Mouse (Mus musculus): Measurements from ENCODE around the gene Klk1b8.
"Not testable (repeated sequence)": the region's sequence is repeated elsewhere in the genome, so short reads cannot be mapped to it uniquely, and the experiment has no call there.

The Klk1b8 gene

DNA sequence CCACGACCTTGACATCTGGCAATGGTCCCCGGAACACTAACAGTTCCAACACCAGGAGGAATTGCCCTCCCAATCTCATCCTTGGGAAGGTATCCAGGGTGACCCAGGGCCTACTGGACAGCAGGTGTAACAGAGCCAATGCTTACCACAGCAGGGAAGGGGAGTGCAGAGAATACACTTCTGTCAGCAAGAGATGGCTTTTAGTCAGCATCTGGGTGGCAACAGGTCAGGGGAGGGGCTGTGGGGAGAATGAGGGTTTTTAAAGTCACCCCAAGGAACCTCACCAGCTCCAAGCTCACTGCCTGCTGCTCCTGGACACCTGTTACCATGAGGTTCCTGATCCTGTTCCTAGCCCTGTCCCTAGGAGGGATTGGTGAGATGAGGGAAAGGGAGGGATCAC is at the start of gene Klk1b8:
Gene Klk1b8 (plus strand): TSS at position 301 of the 400 bp plus-strand sequence.
- DNase-seq, result no peak

DNA sequence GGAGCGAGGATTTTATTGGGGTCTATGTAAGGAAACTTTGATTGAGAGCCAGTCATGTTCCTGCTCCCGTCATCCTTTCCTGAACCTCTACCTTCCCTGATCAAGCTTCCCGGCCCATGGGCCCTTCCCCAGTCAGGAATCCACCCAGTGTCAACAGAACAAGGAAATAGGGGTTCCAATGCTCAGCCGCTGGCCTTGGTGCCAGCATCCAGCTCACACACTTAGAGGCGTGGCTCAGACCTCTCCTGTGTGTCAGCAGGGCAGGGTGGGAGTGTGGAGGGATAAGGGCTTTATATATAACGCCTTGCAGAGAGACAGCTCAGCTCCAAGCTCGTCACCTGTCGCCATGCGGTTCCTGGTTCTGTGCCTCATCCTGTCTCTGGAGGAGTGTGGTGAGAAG is 35.6 kb upstream of the Klk1b8 start:
- no peak for DNase-seq

DNA sequence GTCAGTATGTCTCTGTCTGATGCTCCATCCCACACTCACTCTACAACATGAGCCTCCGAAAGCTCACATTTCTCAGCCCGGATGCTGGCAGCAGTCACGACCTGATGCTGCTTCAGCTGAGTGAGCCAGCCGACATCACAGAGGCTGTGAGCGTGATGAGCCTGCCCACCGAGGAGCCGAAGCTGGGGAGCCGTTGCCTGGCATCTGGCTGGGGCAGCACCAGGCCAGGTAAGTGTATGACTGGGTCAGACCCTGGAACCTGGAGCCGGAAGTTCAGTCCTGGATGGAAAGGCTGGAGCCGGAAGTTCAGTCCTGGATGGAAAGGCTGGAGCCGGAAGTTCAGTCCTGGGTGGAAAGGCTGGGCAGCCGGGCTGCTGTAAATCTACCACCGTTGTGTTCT is 32.0 kb upstream of the Klk1b8 start:
- DNase-seq, result no peak

DNA sequence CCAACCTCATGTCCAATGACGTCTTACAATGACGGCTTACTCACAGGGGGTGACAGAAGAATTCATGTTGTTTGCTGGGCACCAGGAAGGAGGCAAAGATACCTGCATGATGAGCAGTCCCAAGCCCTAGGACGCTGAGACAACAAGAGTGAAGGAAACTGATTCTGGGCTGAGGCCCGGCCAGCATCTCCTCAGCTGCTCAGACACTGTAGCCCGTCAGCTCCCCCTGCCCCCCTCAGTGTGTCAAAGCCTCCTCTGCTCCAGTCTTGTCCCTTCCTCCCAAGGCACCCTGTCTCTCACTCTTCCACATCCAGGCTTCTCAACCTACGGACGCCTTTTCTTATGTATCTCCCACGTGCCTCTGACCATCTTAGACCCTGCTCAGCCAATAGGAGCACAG is 31.6 kb upstream of the Klk1b8 start:
- no peak for DNase-seq

DNA sequence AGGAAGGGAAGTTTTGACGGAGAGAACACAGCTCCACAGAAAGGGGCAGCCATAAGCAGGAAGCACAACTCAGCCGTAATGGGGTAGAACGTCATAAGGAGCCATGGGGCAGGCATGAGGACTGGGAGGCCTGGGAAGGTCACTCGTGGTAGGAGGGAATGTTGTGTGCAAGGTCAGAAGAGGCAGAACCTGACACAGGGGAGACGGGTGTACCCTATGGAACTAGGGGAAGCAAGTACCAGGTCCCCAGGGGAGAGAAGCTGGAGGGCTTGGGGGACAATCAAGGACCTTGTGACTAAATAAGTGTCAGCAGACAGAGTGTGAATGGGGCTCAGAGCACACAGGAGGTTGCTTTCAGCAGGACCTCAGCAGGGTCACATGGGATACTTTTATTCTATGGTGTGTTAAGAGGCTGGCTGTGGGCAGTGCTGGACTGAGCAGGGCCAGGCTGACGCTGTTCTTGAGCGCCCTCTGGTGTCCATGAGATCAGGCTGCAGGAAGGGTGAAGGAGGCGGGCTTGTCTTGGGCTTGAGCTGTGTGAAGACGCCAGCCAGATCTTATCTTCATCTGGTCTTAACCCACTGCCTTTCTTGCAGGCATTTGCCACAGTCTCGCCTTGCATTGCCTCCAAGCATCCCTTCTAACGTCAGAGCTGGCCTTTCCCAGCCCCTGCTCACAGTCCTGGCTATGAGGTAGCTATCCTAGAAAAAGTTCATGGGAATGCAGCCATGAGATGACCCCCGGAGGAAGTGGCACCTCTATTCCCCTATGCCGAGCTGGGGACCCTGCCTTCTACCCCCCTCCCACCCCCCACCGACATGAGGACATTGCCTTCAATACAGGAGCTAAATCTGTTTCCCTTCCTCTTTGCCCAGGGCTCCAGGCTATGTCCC is 30.7 kb upstream of the Klk1b8 start:
- peak; percentile 70 for DNase-seq

DNA sequence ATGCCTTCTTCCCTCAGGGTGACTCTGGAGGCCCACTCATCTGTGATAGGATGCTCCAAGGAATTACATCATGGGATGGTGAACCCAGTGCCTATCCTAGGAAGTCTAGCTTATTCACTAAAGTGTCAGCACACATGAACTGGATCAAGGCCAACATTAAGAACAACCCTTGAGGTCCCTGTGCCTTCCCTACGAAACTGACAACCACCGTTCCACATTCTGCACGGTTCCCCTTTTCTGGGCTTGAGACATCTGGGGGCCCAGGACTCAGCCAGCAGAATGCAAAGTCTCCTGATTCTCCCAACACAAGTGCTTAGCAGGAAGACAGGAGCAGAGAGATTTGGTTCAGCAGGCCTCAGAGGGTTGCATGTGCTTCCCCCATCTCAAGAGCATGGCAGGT is 29.9 kb upstream of the Klk1b8 start:
- no peak for DNase-seq

DNA sequence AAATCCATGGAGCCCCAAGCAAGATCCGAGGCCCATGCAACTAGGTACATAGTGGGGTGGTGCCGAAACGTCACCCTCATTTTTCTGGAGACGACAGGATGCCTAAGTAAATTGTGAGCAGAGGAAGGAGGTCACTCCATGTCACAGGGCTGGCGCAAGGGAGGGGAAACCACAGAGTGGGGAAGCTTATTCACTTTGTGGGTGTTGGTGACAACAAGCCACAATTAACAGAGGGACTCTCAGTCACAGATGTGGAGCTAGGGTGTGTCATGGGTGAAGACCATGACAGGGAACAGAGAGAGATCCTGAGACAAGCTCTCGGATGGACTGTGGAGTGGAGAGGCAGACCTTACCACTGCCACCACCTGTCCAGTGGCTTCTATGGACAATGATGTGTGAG is 29.4 kb upstream of the Klk1b8 start:
- DNase-seq, result no peak

DNA sequence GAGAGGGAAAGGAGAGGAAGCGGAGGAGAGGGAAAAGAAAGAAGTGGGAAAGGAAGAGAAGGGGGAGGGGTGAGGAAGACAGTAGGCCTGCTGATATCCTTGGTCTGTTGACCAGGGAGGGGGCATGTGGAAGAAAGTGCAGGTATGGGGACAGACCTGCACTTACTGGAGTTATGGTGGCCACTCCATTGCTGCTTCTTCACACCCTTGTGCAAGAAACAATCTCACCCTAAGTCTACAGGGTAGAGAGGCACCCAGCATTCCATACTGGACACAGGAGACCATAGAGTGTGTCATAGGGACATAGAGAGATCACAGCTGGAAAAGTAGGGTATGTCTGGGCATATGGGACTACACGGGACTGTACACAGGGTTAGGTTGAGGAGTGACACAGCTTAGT is 28.5 kb upstream of the Klk1b8 start:
- DNase-seq, result no peak

DNA sequence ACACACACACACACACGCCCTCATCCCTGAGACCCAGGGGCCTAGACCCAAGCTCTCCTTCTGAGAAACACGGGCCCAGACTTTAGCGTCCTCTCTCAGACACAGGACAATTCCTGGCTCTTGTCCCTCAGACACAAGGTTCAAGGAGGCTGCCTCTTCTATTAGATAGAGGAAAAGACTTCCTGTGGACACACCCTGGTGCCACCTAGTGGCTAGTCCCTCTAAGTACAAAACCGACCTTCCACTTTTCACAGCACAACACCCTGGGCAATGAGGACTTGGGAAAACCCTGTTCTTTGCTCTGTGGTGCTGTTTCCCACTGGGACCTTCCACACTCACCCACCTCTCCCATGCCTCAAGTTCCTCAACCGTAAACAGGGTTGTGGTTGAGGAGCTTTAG is 24.5 kb upstream of the Klk1b8 start:
- DNase-seq, result no peak

DNA sequence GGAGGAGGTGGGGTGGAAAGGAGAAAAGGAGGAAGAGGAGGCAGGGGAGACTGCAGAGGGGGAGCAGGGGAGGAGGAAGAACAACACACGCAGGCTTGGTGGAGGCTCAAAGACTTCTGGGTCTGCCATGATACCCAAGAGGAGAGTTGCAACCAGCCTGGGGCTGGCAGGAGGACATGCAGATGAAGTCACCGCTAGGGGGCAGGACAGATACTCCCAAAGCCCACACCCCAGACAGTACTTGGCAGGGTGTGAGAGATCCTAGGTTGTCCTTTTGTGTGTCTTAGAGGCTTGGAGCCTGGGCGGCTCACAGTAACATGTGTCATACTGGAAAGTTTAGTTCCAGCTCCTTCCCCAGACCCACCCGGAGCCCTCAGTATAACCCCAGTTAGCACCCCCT is 21.9 kb upstream of the Klk1b8 start:
- peak; percentile 13 for DNase-seq

DNA sequence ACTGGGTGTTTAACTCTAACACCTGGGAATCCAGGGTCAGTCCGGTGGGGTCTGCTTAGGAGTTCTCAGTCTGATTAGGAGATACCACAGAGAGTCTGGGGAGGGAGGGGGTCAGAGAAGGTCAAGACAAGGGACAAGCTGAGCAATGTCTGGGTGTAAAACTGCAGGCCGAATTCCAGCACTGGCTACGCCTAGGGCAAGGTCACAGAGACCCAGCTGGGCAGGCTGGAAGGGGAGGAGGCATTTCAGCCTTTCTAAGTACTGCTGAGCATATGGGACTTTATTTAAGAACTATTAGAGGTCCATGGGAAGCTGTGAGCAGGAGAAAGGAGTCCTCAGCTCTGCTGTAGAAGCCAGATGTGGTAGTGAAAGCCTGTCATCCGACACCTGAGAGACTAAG is 18.1 kb upstream of the Klk1b8 start:
- no peak for DNase-seq

DNA sequence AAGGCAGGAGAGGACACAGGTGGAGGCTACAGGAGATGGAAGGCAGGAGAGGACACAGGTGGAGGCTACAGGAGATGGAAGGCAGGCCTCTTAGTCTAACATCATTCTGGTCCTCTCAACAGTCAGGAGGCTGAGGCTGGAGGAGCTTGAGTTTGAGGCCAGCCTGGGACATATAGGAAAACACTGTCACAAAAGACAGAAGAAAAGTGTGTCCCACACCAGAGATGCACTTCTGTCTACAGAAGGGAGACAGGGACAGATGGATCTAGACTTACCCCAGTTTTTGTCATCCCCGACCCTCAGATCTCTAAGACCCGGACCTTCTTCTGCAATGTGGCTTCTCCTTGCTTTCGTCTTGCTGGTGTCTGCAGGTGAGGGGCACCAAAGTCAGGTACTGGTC is 17.0 kb upstream of the Klk1b8 start, which contains the start of gene Klk15:
Gene Klk15 (plus strand): TSS at position 301 of the 400 bp plus-strand sequence.
- no peak for DNase-seq

DNA sequence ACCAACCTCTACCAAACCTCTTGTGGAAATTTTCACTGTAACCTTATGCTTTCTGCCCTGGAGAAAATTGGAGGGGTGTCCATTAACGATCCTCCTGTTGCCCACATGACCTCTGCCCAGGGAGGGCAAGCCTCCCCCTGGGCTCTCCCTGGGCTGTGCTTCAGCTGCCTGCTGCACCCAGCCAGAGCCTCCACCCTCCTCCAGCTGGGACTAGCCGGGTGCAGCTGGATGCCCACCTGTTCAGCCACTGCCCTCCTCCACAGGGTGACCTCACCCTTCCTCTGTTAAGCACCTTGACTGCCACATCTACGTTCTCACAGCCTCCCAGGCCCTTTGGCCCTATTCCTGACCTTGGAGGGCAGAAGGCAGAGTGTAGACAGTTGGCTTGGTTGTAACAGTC is 15.7 kb upstream of the Klk1b8 start:
- DNase-seq, result no peak

DNA sequence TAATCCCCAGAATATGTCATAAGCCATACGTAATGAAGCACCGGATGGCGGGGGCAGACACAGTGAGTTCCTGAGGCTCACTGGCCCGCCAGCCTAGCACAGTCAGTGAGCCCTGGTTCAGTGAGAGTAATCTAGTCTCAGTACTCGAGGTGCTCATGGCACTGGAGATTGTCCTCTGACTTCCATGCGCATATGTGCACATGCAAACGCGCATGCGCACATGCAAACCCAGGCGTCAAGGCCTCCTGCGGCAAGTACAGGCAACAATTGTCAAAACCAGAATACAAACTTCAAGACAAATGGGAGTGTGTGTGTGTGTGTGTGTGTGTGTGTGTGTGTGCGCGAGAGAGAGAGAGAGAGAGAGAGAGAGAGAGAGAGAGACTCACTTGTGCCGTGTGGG is 13.9 kb upstream of the Klk1b8 start:
- DNase-seq, result no peak

DNA sequence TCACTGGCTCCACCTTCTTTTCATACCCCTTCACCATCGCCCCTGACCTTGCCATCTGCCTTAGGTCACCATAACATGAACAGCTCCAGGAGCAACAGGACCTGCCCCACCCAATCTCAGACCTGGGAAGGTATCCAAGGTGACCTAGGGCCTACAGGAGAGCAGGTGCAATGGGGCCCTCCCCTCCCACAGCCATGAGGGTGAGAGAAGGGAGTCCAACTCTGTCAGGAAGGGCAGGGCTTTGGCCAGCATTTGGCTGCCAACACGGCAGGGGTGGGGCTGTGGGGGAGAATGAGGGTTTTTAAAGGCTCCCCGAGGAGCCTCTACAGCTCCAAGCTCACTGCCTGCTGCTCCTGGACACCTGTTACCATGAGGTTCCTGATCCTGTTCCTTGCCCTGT is 8.2 kb upstream of the Klk1b8 start:
- not testable (repeated sequence) for DNase-seq

DNA sequence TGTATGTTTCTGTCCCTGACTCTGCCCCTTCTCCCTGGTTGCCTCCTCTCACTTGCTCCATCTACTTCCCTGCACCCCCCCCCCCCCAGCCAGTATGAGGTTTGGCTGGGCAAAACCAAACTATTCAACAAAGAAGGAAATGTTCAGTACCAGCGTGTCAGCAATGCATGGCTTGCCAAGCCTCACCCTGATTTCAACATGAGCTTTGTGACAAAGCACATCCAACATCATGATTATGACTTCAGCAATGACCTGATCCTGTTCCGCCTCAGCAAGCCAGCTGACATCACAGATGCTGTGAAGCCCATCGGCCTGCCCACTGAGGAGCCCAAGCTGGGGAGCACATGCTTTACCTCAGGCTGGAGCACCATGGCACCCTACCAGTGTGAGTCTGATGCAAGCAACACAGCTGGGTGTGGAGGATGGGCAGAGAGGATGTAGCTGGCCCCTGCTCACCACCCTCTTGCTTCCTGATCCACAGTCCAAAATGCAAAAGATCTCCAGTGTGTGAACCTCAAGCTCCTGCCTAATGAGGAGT is 5.7 kb upstream of the Klk1b8 start:
- DNase-seq, result no peak

DNA sequence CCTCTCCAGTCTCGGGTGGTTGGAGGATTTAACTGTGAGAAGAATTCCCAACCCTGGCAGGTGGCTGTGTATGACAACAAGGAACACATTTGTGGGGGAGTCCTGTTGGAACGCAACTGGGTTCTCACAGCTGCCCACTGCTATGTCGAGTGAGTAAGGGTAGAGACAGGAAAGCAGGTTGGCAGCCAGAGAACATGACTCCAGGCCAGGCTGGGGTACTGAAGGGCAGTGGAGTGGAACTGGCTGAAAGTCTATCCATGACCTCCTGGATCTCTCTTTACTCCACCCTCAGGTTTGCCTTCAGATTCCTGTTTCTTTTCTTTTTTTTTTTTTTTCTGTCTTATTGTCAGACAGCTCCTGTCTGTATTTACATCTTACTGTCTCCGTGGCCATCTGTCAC is 2.2 kb downstream of the Klk1b8 start:
- DNase-seq, result no peak

DNA sequence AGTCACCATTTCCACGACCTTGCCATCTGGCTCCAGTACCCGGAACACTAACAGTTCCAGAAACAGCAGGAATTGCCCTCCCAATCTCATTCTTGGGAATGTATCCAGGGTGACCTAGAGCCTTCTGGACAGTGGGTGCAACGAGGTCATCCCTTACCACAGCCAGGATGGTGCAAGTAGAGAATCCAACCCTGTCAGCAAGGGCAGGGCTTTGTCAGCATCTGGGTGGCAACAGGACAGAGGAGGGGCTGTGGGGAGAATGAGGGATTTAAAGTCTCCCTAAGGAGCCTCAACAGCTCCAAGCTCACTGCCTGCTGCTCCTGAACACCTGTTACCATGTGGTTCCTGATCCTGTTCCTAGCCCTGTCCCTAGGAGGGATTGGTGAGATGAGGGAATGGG is 16.0 kb downstream of the Klk1b8 start, which contains the start of gene Klk1b1:
Gene Klk1b1 (plus strand): TSS at position 301 of the 400 bp plus-strand sequence.
- DNase-seq, result no peak

DNA sequence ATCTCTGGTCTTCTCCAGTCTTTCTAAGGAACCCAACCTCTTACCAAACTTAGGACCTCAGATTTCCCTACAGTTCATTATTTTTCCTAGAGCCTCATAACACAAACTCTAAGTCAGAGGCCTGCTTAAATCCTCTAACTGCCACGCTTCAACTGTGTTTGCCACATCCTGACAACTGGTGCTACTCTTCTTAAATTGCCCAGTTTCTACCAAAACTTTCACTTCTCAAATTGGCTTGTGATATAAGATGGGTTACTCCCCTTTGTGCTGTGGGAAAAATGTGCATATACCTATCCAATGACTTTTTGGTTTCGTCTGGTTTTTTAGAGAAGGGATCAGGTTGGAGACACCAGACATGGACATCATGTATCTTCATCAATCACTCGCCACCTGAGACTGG is 16.6 kb downstream of the Klk1b8 start:
- no peak for DNase-seq

DNA sequence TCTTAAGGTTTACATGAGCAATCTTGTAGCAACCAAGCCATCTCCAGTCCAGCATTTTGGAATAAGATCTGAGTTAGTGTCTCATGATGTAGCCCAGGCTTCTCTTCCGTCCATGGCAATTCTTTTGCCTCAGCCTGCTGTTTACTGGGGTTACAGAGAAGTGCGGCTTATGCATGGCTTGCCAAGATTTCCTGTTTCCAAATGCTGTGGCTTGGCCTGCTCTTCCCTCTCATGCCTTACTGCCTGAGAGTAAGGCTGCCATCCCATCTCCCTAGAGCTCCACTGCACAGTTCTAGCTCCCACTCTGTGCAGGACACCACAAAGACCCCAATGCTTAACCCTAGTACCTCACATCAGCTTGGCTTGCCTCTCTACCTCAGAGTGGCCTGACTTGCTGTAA is 17.1 kb downstream of the Klk1b8 start:
- no peak for DNase-seq

DNA sequence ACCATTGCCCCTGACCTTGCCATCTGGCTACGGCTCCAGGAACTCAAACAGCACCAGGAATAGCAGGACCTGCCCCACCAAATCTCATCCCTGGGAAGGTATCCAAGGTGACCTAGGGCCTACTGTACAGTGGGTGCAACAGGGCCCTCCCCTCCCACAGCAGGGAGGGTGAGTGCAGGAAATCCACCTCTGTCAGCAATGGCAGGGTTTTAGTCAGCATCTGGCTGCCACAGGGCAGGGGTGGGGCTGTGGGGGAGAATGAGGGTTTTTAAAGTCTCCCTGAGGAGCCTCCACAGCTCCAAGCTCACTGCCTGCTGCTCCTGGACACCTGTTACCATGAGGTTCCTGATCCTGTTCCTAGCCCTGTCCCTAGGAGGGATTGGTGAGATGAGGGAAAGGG is 25.3 kb downstream of the Klk1b8 start, which contains the start of gene Klk1b9:
Gene Klk1b9 (plus strand): TSS at position 301 of the 400 bp plus-strand sequence.
- DNase-seq, result not testable (repeated sequence)

DNA sequence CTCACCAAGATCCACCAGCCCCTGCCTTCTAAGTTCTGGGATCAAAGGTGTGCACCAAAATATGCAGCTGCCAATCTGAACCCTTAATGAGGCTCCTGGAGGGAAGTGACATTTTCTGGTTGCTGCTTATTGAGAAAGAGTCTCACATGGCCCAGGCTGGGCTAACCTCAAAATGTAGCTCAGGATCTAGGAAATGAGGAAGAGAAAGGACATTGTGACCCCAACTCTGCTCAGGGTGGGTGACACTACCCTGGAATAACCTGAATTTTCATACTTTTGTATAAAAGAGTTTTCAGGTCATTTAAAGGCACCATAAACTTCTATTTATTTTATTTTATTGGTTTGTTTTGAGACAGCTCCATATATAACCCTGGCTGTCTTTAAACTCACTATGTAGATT is 35.2 kb downstream of the Klk1b8 start:
- no peak for DNase-seq

DNA sequence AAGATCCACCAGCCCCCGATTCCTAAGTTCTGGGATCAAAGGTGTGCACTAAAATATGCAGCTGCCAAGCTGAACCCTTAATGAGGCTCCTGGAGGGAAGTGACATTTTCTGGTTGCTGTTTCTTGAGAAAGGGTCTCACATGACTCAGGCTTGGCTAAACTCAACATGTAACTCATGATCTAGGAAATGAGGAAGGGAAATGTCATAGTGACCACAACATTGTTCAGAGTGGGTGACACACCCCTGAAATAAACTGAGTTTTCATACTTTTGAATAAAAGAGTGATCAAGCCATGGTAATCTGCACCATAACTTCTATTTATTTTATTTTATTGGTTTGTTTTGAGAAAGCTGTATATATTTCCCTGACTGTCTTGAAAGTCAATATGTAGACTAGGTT is 44.4 kb downstream of the Klk1b8 start:
- DNase-seq, result not testable (repeated sequence)

DNA sequence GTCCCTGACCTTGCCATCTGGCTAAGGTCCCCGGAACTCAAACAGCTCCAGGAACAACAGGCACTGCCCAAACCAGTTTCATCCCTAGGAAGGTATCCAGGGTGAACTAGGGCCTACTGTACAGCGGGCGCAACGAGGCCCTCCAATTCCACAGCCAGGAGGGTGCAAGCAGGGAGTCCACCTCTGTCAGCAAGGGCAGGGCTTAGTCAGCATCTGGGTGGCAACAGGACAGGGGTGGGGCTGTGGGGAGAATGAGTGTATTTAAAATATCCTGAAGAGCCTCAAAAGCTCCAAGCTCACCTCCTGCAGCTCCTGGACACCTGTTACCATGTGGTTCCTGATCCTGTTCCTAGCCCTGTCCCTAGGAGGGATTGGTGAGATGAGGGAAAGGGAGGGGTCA is 45.1 kb downstream of the Klk1b8 start, which contains the start of gene Klk1b11:
Gene Klk1b11 (plus strand): TSS at position 301 of the 400 bp plus-strand sequence.
- not testable (repeated sequence) for DNase-seq

Data from right cerebral cortex, postnatal 14 days (tissue).